Mouse (Mus musculus) ovary, adult 18-20 months (tissue): ENCODE results near the gene Hbb-bt.
"Not testable (repeated sequence)": the region's sequence is repeated elsewhere in the genome, so short reads cannot be mapped to it uniquely, and the experiment has no call there.

Source experiments
- DNase-seq: peaks from one replicate; pipeline ENCODE4 v3.0.0; 2022; ENCODE audit warnings: low spot score, mixed read lengths

Hbb-bt gene

GRCm38 (mm10) chr7:103808971-103809800, 4.6 kb downstream of the Hbb-bt start:
- no peak for DNase-seq

GRCm38 (mm10) chr7:103808120-103808519, 5.7 kb downstream of the Hbb-bt start:
- DNase-seq = not testable (repeated sequence)

- no peak for DNase-seq
Observed at GRCm38 (mm10) chr7:103806856-103807255, 6.9 kb downstream of the Hbb-bt start.

- no peak for DNase-seq
Observed at GRCm38 (mm10) chr7:103792669-103793388, 21.0 kb downstream of the Hbb-bt start.

GRCm38 (mm10) chr7:103791721-103792120, 22.1 kb downstream of the Hbb-bt start, which contains the start of gene Olfr67:
Olfr67 (minus strand) TSS chr7:103791821.
- DNase-seq = no peak

- no peak for DNase-seq
Observed at GRCm38 (mm10) chr7:103779598-103779997, 34.2 kb downstream of the Hbb-bt start, which contains the start of gene Olfr68. Olfr68 (minus strand) TSS chr7:103779698.

GRCm38 (mm10) chr7:103777652-103778051, 36.1 kb downstream of the Hbb-bt start:
- not testable (repeated sequence) for DNase-seq

- DNase-seq = no peak
Observed at GRCm38 (mm10) chr7:103771494-103771893, 42.3 kb downstream of the Hbb-bt start, which contains the start of gene Olfr69. Olfr69 (minus strand) TSS chr7:103771594.

GRCm38 (mm10) chr7:103767687-103768086, 46.1 kb downstream of the Hbb-bt start:
- DNase-seq = not testable (repeated sequence)
